Mouse (Mus musculus) lung, adult 2 months (tissue): ENCODE data around the gene Trak2.

Experiments used
- CTCF ChIP-seq: fragments of 200-500 bp; IDR thresholded peaks from 2 replicates; pipeline ENCODE4 v1.5.1; 2011; ENCODE audit warnings: mild to moderate bottlenecking, low read length, control low read depth; ENCODE audit not compliant: insufficient read depth
- POLR2A ChIP-seq: fragments of 200-500 bp; IDR thresholded peaks from 2 replicates; pipeline ENCODE4 v1.6.1; 2011; ENCODE audit warnings: low read depth, mild to moderate bottlenecking, control low read depth, low read length, borderline replicate concordance; ENCODE audit errors: extremely low read depth

DNA sequence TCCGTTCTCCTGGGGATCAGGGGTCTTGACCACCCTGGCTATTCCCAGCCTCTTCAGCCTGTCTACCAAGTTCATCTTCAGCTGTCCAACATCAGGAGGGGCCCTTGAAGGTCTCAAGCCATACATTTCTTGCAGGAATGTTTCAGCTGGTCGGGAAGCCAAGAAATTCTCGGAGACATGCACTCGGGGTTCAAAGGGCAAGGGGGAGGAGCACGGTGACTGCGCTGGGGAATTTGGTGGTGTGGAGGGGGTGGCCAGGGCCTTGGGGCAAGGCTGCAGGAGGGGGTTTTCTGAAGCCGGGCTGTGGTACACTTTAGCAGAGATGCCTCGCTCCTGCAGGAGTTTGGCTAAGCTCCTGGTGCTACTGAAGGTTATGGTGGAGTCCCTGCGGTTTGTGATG is 69.5 kb downstream of the Trak2 start:
- TF ChIP-seq POLR2A = no peak
- no peak for TF ChIP-seq CTCF
